Mouse (Mus musculus): Measurements from ENCODE around the gene Clec2l.

GRCm38 (mm10) chr6:38715881-38716280 is 53.0 kb downstream of the Clec2l start:
- TF ChIP-seq POLR2A (IDR thresholded peaks at IDR 0.05; ENCODE audit: insufficient read depth, low read length), result no peak
- TF ChIP-seq CTCF (IDR thresholded peaks at IDR 0.05; ENCODE audit: low read depth, low read length), result no peak
- no peak for TF ChIP-seq EP300 (IDR thresholded peaks at IDR 0.05; ENCODE audit: insufficient read depth, low read depth, low read length)

All from ES-Bruce4 (cell line).